Mouse (Mus musculus) embryonic facial prominence, embryonic 13.5 days (tissue): ENCODE data around the gene Tmtc2. TPM values are rescaled to one million over a fixed set of nuclear protein-coding genes. Genes with fewer than 3 reads are reported as not detected.

Experiments
- ATAC-seq: fragments of 200-750 bp; cut with Nextera tagmentation; 2 replicates; pipeline ENCODE4 v1.8.0; 2017; ENCODE audit warnings: low read depth; ENCODE audit not compliant: insufficient number of reproducible peaks, insufficient read depth, low FRiP score, low TSS enrichment
- H3K27ac ChIP-seq: fragments of 300-500 bp; sonication (generic); 2 replicates; pipeline ENCODE4 v1.5.1; 2015; ENCODE audit warnings: moderate library complexity, mild to moderate bottlenecking, inconsistent platforms
- H3K27me3 ChIP-seq: fragments of 300-500 bp; sonication (generic); 2 replicates; pipeline ENCODE4 v1.6.1; 2015; ENCODE audit warnings: mild to moderate bottlenecking, inconsistent platforms
- H3K36me3 ChIP-seq: fragments of 300-500 bp; sonication (generic); 2 replicates; pipeline ENCODE4 v1.6.1; 2015; ENCODE audit warnings: mild to moderate bottlenecking, inconsistent platforms
- H3K4me1 ChIP-seq: fragments of 300-500 bp; sonication (generic); 2 replicates; pipeline ENCODE4 v1.6.1; 2015; ENCODE audit warnings: inconsistent platforms
- H3K4me2 ChIP-seq: fragments of 300-500 bp; sonication (generic); 2 replicates; pipeline ENCODE4 v1.6.1; 2015; ENCODE audit warnings: moderate library complexity, mild to moderate bottlenecking, inconsistent platforms
- H3K4me3 ChIP-seq: fragments of 300-500 bp; sonication (generic); 2 replicates; pipeline ENCODE4 v1.5.1; 2015; ENCODE audit warnings: mild to moderate bottlenecking, inconsistent platforms
- H3K9ac ChIP-seq: fragments of 300-500 bp; sonication (generic); 2 replicates; pipeline ENCODE4 v1.6.1; 2015; ENCODE audit warnings: mild to moderate bottlenecking, inconsistent platforms
- H3K9me3 ChIP-seq: fragments of 300-500 bp; sonication (generic); 2 replicates; pipeline ENCODE4 v1.6.1; 2016; ENCODE audit warnings: inconsistent platforms
- WGBS: fragments of 180-500 bp; shearing (Covaris S2); methylation state at CpG from one replicate; pipeline ENCODE4 v1.1.7; 2015; ENCODE audit warnings: mixed read lengths; 5-methylcytosine and 5-hydroxymethylcytosine counted together
- polyA plus RNA-seq: library from polyadenylated mRNA; unstranded; fragments of >200 nt; fragmentation: Nextera tagmentation; extraction: Ambion mirVana; gene quantifications from 2 replicates; pipeline ENCODE4 v1.2.1, GENCODE M21; 2015

Tmtc2 gene
- polyA plus RNA-seq, 1 experiment from 2014 or later: 17.0 TPM

- no peak for ATAC-seq
- Histone ChIP-seq H3K9me3 (no peaks in the 10 kb centered on the region), H3K27me3 (no peaks in the 10 kb centered on the region), H3K9ac (no peak overlapping the region), H3K27ac (no peak overlapping the region), H3K4me3 (no peak overlapping the region), H3K4me1 (peaks cover 6% of the 10 kb centered on the region), H3K4me2 (no peak overlapping the region), H3K36me3 (no peaks in the 10 kb centered on the region; the same call in 1 of the 2 replicates)
- WGBS: 86% methylated on average over 7 of the region's 7 CpGs
Measured at GRCm38 (mm10) chr10:105513777-105514322, 60.4 kb downstream of the Tmtc2 start.

GRCm38 (mm10) chr10:105509896-105510272 is 64.4 kb downstream of the Tmtc2 start:
- no peaks in the 10 kb centered on the region for H3K9me3 ChIP-seq
- ATAC-seq: no peak
- H3K36me3 ChIP-seq: peaks cover 13% of the 10 kb centered on the region
- WGBS: 47% methylated on average over 5 of the region's 5 CpGs
- no peak overlapping the region for H3K27ac ChIP-seq
- H3K4me1 ChIP-seq: peaks cover 6% of the 10 kb centered on the region
- H3K9ac ChIP-seq: no peak overlapping the region
- H3K4me2 ChIP-seq: peak overlapping the region; percentile 33
- no peaks in the 10 kb centered on the region for H3K27me3 ChIP-seq
- no peak overlapping the region for H3K4me3 ChIP-seq

- H3K4me2 ChIP-seq: peak overlapping the region; percentile 33
- no peaks in the 10 kb centered on the region for H3K9me3 ChIP-seq
- H3K9ac ChIP-seq: no peak overlapping the region
- no peak overlapping the region for H3K4me3 ChIP-seq
- peaks cover 13% of the 10 kb centered on the region for H3K36me3 ChIP-seq
- no peaks in the 10 kb centered on the region for H3K27me3 ChIP-seq
- H3K4me1 ChIP-seq: peaks cover 6% of the 10 kb centered on the region
- no peak for ATAC-seq
- WGBS: 50% methylated on average over 8 of the region's 12 CpGs
- H3K27ac ChIP-seq: no peak overlapping the region
Measured at GRCm38 (mm10) chr10:105509146-105509895, 64.9 kb downstream of the Tmtc2 start.

GRCm38 (mm10) chr10:105507982-105508786 is 66.1 kb downstream of the Tmtc2 start:
- no peak overlapping the region for H3K27ac ChIP-seq
- H3K9ac ChIP-seq: no peak overlapping the region
- WGBS: 67% methylated on average over 3 of the region's 3 CpGs
- no peak overlapping the region for H3K4me3 ChIP-seq
- ATAC-seq: no peak
- no peak overlapping the region for H3K4me2 ChIP-seq
- H3K36me3 ChIP-seq: peaks cover 13% of the 10 kb centered on the region
- H3K9me3 ChIP-seq: no peaks in the 10 kb centered on the region
- peaks cover 6% of the 10 kb centered on the region for H3K4me1 ChIP-seq
- H3K27me3 ChIP-seq: no peaks in the 10 kb centered on the region

GRCm38 (mm10) chr10:105506046-105506445 is 68.2 kb downstream of the Tmtc2 start:
- H3K4me3 ChIP-seq: no peak overlapping the region
- peaks cover 13% of the 10 kb centered on the region for H3K36me3 ChIP-seq
- no peak overlapping the region for H3K27ac ChIP-seq
- no peaks in the 10 kb centered on the region for H3K27me3 ChIP-seq
- no peak for ATAC-seq
- no peak overlapping the region for H3K9ac ChIP-seq
- no peak overlapping the region for H3K4me2 ChIP-seq
- 88% methylated on average over 4 of the region's 4 CpGs for WGBS
- peaks cover 6% of the 10 kb centered on the region for H3K4me1 ChIP-seq
- H3K9me3 ChIP-seq: no peaks in the 10 kb centered on the region

- no peaks in the 10 kb centered on the region for H3K9me3 ChIP-seq
- H3K4me2 ChIP-seq: no peak overlapping the region
- no peak overlapping the region for H3K27ac ChIP-seq
- peaks cover 13% of the 10 kb centered on the region for H3K36me3 ChIP-seq
- no peaks in the 10 kb centered on the region for H3K27me3 ChIP-seq
- no peak overlapping the region for H3K9ac ChIP-seq
- no peak overlapping the region for H3K4me3 ChIP-seq
- 85% methylated on average over 2 of the region's 2 CpGs for WGBS
- no peak for ATAC-seq
- no peaks in the 10 kb centered on the region; the same call in 1 of the 2 replicates for H3K4me1 ChIP-seq
Measured at GRCm38 (mm10) chr10:105504472-105504871, 69.8 kb downstream of the Tmtc2 start.

GRCm38 (mm10) chr10:105501736-105502135 is 72.5 kb downstream of the Tmtc2 start:
- 67% methylated on average over 7 of the region's 7 CpGs for WGBS
- H3K27ac ChIP-seq: no peak overlapping the region

GRCm38 (mm10) chr10:105500482-105500881 is 73.8 kb downstream of the Tmtc2 start:
- WGBS: 70% methylated on average over 4 of the region's 4 CpGs
- H3K4me2 ChIP-seq: no peak overlapping the region
- ATAC-seq: no peak

More at GRCm38 (mm10) chr10:105501736-105502135, 72.5 kb downstream of the Tmtc2 start:
- Histone ChIP-seq H3K9ac (no peak overlapping the region), H3K36me3 (peaks cover 11% of the 10 kb centered on the region), H3K4me1 (no peaks in the 10 kb centered on the region), H3K4me3 (no peak overlapping the region), H3K27me3 (no peaks in the 10 kb centered on the region), H3K9me3 (no peaks in the 10 kb centered on the region), H3K4me2 (no peak overlapping the region)
- no peak for ATAC-seq

GRCm38 (mm10) chr10:105495248-105495647 is 79.0 kb downstream of the Tmtc2 start:
- Histone ChIP-seq H3K36me3 (no peaks in the 10 kb centered on the region), H3K27ac (no peak overlapping the region), H3K4me2 (no peak overlapping the region), H3K9ac (no peak overlapping the region), H3K9me3 (no peaks in the 10 kb centered on the region), H3K27me3 (no peaks in the 10 kb centered on the region), H3K4me3 (no peak overlapping the region), H3K4me1 (0 out of 2 replicates have a peak, but pooled peaks cover 3% of the 10 kb centered on the region)
- no peak for ATAC-seq
- WGBS: 69% methylated on average over 6 of the region's 6 CpGs

More at GRCm38 (mm10) chr10:105500482-105500881, 73.8 kb downstream of the Tmtc2 start:
- Histone ChIP-seq H3K9ac (no peak overlapping the region), H3K36me3 (no peaks in the 10 kb centered on the region), H3K4me1 (no peaks in the 10 kb centered on the region), H3K4me3 (no peak overlapping the region), H3K9me3 (no peaks in the 10 kb centered on the region), H3K27me3 (no peaks in the 10 kb centered on the region), H3K27ac (no peak overlapping the region)

- Histone ChIP-seq H3K9me3 (no peaks in the 10 kb centered on the region), H3K9ac (no peak overlapping the region), H3K4me2 (no peak overlapping the region), H3K36me3 (no peaks in the 10 kb centered on the region), H3K27me3 (no peaks in the 10 kb centered on the region), H3K4me3 (no peak overlapping the region), H3K4me1 (0 out of 2 replicates have a peak, but pooled peaks cover 5% of the 10 kb centered on the region), H3K27ac (no peak overlapping the region)
- WGBS: 59% methylated on average over 4 of the region's 4 CpGs
- ATAC-seq: no peak
Measured at GRCm38 (mm10) chr10:105492485-105492884, 81.8 kb downstream of the Tmtc2 start.

- Histone ChIP-seq H3K27ac (no peak overlapping the region; the same call in 1 of the 2 replicates), H3K4me1 (0 out of 2 replicates have a peak, but pooled peaks cover 5% of the 10 kb centered on the region), H3K9ac (no peak overlapping the region), H3K36me3 (no peaks in the 10 kb centered on the region), H3K4me3 (no peak overlapping the region), H3K9me3 (no peaks in the 10 kb centered on the region), H3K27me3 (no peaks in the 10 kb centered on the region), H3K4me2 (no peak overlapping the region)
- no peak for ATAC-seq
- 80% methylated on average over 4 of the region's 4 CpGs for WGBS
Measured at GRCm38 (mm10) chr10:105490748-105491147, 83.5 kb downstream of the Tmtc2 start.
